ENCODE assay signal across 9 mouse cellular contexts in genomic region chr12:27342691-27343605, GRCm38 (mm10). TPM values are rescaled to one million over a fixed set of nuclear protein-coding genes. Genes with fewer than 3 reads are reported as not detected.
A peak's percentile ranks its signal among the peaks of the same experiment; 100 is the strongest.
DNase-seq lines count a peak whose midpoint lies in the region; ATAC-seq and TF ChIP-seq lines count a peak whose summit lies in the region.
"Had no signal": no experiment of that assay in that cellular context is flagged by ENCODE, and none has a peak within 500 bp of the region (broad histone marks: within the 10 kb centered on the region; RNA-seq: fewer than 3 reads in every experiment).

No protein-coding gene starts in this region.

- TF ChIP-seq CTCF in heart, postnatal 0 days (IDR thresholded peaks at IDR 0.05; ENCODE audit: low read depth), result peak; percentile 50

- peaks cover 6% of the 10 kb centered on the region; the same call in 1 of the 2 replicates for H3K9me3 ChIP-seq in erythroblast, embryonic 14.5 days (ENCODE audit: control insufficient read depth, low read length)
- no peaks in the 10 kb centered on the region for H3K9me3 ChIP-seq in forebrain, embryonic 12.5 days
- H3K9me3 ChIP-seq in heart, postnatal 0 days (replicated peaks; ENCODE audit: control insufficient read depth, low read length), result no peaks in the 10 kb centered on the region
- no peaks in the 10 kb centered on the region for H3K9me3 ChIP-seq in liver, embryonic 11.5 days (ENCODE audit: control insufficient read depth, low read length)
- H3K9me3 ChIP-seq in neural tube, embryonic 11.5 days (ENCODE audit: control insufficient read depth, low read length), result no peaks in the 10 kb centered on the region

- no peak for ATAC-seq in erythroblast, adult 5-6 weeks (replicated peaks; ENCODE audit: low FRiP score, poor library complexity, severe bottlenecking)
- peak; percentile 93 for ATAC-seq in forebrain, embryonic 12.5 days (ENCODE audit: low FRiP score)
- ATAC-seq in heart, postnatal 0 days (ENCODE audit: insufficient read depth, low read depth), result peak; percentile 91
- peak; percentile 74 for ATAC-seq in liver, embryonic 11.5 days (replicated peaks; ENCODE audit: low FRiP score)
- ATAC-seq in neural tube, embryonic 11.5 days (ENCODE audit: insufficient read depth, low FRiP score, low TSS enrichment), result peak; percentile 93

- peak overlapping the region; percentile 18 for H3K4me3 ChIP-seq in erythroblast, embryonic 14.5 days (replicated peaks)
- H3K4me3 ChIP-seq in forebrain, embryonic 12.5 days (replicated peaks), result peak overlapping the region; percentile 100
- H3K4me3 ChIP-seq in heart, postnatal 0 days (ENCODE audit: low read depth, low read length), result peak overlapping the region; percentile 82
- H3K4me3 ChIP-seq in liver, embryonic 11.5 days (ENCODE audit: low read depth, low read length), result peak overlapping the region; percentile 51
- peak overlapping the region; percentile 99 for H3K4me3 ChIP-seq in neural tube, embryonic 11.5 days (ENCODE audit: low read depth, low read length)

- DNase-seq in heart, postnatal 0 days (ENCODE audit: low spot score), result peak; percentile 95
- peak; percentile 69 to 73 for DNase-seq in kidney, postnatal 36 days
- DNase-seq in liver, embryonic 11.5 days (ENCODE audit: low spot score), result peak; percentile 83
- DNase-seq in neural tube, embryonic 11.5 days (ENCODE audit: low spot score), result peak; percentile 97
- DNase-seq in urinary bladder, adult 2 months (ENCODE audit: low spot score), result peak; percentile 21

- under 1% methylated on average over 79 of the region's 83 CpGs for WGBS in forebrain, embryonic 12.5 days
- WGBS in heart, postnatal 0 days, result under 1% methylated on average over 80 of the region's 83 CpGs
- WGBS in liver, embryonic 11.5 days, result under 1% methylated on average over 72 of the region's 83 CpGs
- under 1% methylated on average over 77 of the region's 83 CpGs for WGBS in neural tube, embryonic 11.5 days

- peak overlapping the region; percentile 100 for H3K27ac ChIP-seq in forebrain, embryonic 12.5 days
- peak overlapping the region; percentile 82 for H3K27ac ChIP-seq in heart, postnatal 0 days (ENCODE audit: low read depth)
- H3K27ac ChIP-seq in liver, embryonic 11.5 days (ENCODE audit: low read depth, low read length), result peak overlapping the region; percentile 86
- peak overlapping the region; percentile 100 for H3K27ac ChIP-seq in neural tube, embryonic 11.5 days (ENCODE audit: low read depth, low read length)
- H3K27ac ChIP-seq: macrophage had no signal

- H3K9ac ChIP-seq in forebrain, embryonic 12.5 days, result peak overlapping the region; percentile 100
- peak overlapping the region; percentile 64 for H3K9ac ChIP-seq in heart, postnatal 0 days (replicated peaks; ENCODE audit: low read depth, low read length)
- H3K9ac ChIP-seq in liver, embryonic 11.5 days (ENCODE audit: low read depth, low read length), result peak overlapping the region; percentile 53
- peak overlapping the region; percentile 100 for H3K9ac ChIP-seq in neural tube, embryonic 11.5 days (ENCODE audit: low read length)

- no peaks in the 10 kb centered on the region for H3K36me3 ChIP-seq in erythroblast, embryonic 14.5 days (ENCODE audit: control insufficient read depth)
- H3K36me3 ChIP-seq in forebrain, embryonic 12.5 days (replicated peaks), result peaks cover 13% of the 10 kb centered on the region; the same call in 1 of the 2 replicates
- no peaks in the 10 kb centered on the region for H3K36me3 ChIP-seq in heart, postnatal 0 days (replicated peaks; ENCODE audit: control insufficient read depth, insufficient read depth, low read length)
- H3K36me3 ChIP-seq in liver, embryonic 11.5 days (ENCODE audit: control insufficient read depth, insufficient read depth, low read length), result no peaks in the 10 kb centered on the region
- no peaks in the 10 kb centered on the region for H3K36me3 ChIP-seq in neural tube, embryonic 11.5 days (ENCODE audit: control insufficient read depth, insufficient read depth, low read length)

- peak overlapping the region; percentile 71 for H3K4me2 ChIP-seq in forebrain, embryonic 12.5 days
- peak overlapping the region; percentile 98 for H3K4me2 ChIP-seq in heart, postnatal 0 days (ENCODE audit: low read depth, low read length)
- H3K4me2 ChIP-seq in liver, embryonic 11.5 days, result peak overlapping the region; percentile 63
- peak overlapping the region; percentile 50 for H3K4me2 ChIP-seq in neural tube, embryonic 11.5 days (ENCODE audit: low read depth)

- H3K27me3 ChIP-seq in erythroblast, embryonic 14.5 days (ENCODE audit: control insufficient read depth), result peaks cover 62% of the 10 kb centered on the region
- no peaks in the 10 kb centered on the region for H3K27me3 ChIP-seq in forebrain, embryonic 12.5 days
- no peaks in the 10 kb centered on the region for H3K27me3 ChIP-seq in heart, postnatal 0 days (ENCODE audit: control insufficient read depth, insufficient read depth, low read length)
- H3K27me3 ChIP-seq in liver, embryonic 11.5 days (replicated peaks; ENCODE audit: control insufficient read depth, insufficient read depth, low read length), result peaks cover 59% of the 10 kb centered on the region
- no peaks in the 10 kb centered on the region for H3K27me3 ChIP-seq in neural tube, embryonic 11.5 days (ENCODE audit: control insufficient read depth, insufficient read depth, low read length)

- H3K4me1 ChIP-seq in erythroblast, embryonic 14.5 days (ENCODE audit: control insufficient read depth), result no peaks in the 10 kb centered on the region
- peaks cover 29% of the 10 kb centered on the region for H3K4me1 ChIP-seq in forebrain, embryonic 12.5 days
- peaks cover 7% of the 10 kb centered on the region; the same call in 1 of the 2 replicates for H3K4me1 ChIP-seq in heart, postnatal 0 days (ENCODE audit: control insufficient read depth, insufficient read depth)
- H3K4me1 ChIP-seq in liver, embryonic 11.5 days (replicated peaks; ENCODE audit: control insufficient read depth, insufficient read depth, low read length), result no peaks in the 10 kb centered on the region
- H3K4me1 ChIP-seq in neural tube, embryonic 11.5 days (ENCODE audit: control insufficient read depth, insufficient read depth, low read length), result no peaks in the 10 kb centered on the region

- TF ChIP-seq EP300 in heart, postnatal 0 days (IDR thresholded peaks at IDR 0.05; ENCODE audit: low read depth), result no peak

RNA-seq across cellular contexts. Expression of gene Sox11, which starts 0.6 kb away (rescaled TPM):
- polyA plus RNA-seq in erythroblast, embryonic 14.5 days (2012), result under 0.01 TPM in 1 of 2 replicates, not detected in the other
- not detected in 2 replicates for total RNA-seq in erythroblast, adult 5-6 weeks (2015; ENCODE audit: low replicate concordance)
- total RNA-seq in erythroblast, adult 5-6 weeks (2017; ENCODE audit: low replicate concordance), result 0.14 TPM in 1 of 2 replicates, not detected in the other
- polyA plus RNA-seq in forebrain, embryonic 12.5 days (2016; fragmentation: Nextera tagmentation; extraction: Ambion mirVana), result 701 and 760 TPM in 2 replicates
- 5.7 and 6.6 TPM in 2 replicates for total RNA-seq in heart, postnatal 0 days (2014; rRNA removed; ENCODE audit: low replicate concordance)
- 3.8 and 3.9 TPM in 2 replicates for polyA plus RNA-seq in heart, postnatal 0 days (2015; fragmentation: Nextera tagmentation; extraction: Ambion mirVana)
- 32.2 and 32.4 TPM in 2 replicates for polyA plus RNA-seq in liver, embryonic 11.5 days (2014; fragmentation: Nextera tagmentation; extraction: Ambion mirVana)
- 589 and 601 TPM in 2 replicates for polyA plus RNA-seq in neural tube, embryonic 11.5 days (2014; fragmentation: Nextera tagmentation; extraction: Ambion mirVana)
- 0.31 and 0.33 TPM in 2 replicates for polyA plus RNA-seq in urinary bladder, adult 2 months (2012; rRNA removed)
- polyA plus RNA-seq: macrophage had no signal

Comparison
In these comparisons a context has a peak if more than half of its experiments do, and no peak if none do; other contexts are left out.
1. H3K4me3 ChIP-seq: peak in every context shown above with its lines; median percentile 100 in forebrain, embryonic 12.5 days; 99 in neural tube, embryonic 11.5 days; 82 in heart, postnatal 0 days; 51 in liver, embryonic 11.5 days; 18 in erythroblast, embryonic 14.5 days.
2. DNase-seq: peak in every context shown above with its lines; median percentile 97 in neural tube, embryonic 11.5 days; 95 in heart, postnatal 0 days; 83 in liver, embryonic 11.5 days; 71 in kidney, postnatal 36 days; 21 in urinary bladder, adult 2 months.
3. RNA of gene Sox11, which starts 0.6 kb away (polyA plus RNA-seq): 701 to 760 TPM in forebrain, embryonic 12.5 days and 589 to 601 TPM in neural tube, embryonic 11.5 days; 32.2 to 32.4 TPM in liver, embryonic 11.5 days, 3.8 to 3.9 TPM in heart, postnatal 0 days, 0.31 to 0.33 TPM in urinary bladder, adult 2 months and under 0.01 TPM in erythroblast, embryonic 14.5 days; every median in the first group is over 10 times any median in the second.
4. Peak in every context shown above with its lines, with median percentiles within 50 percentile points of each other: H3K27ac ChIP-seq, H3K4me2 ChIP-seq and H3K9ac ChIP-seq.